Mouse (Mus musculus) liver, adult 2 months (tissue): Measurements from ENCODE around the gene Smad5.

Experiments
- CTCF ChIP-seq: fragments of 200-500 bp; IDR thresholded peaks from 2 replicates; pipeline ENCODE4 v1.5.1; 2011; ENCODE audit warnings: low read depth, low read length, control low read depth
- POLR2A ChIP-seq: fragments of 200-500 bp; IDR thresholded peaks from 2 replicates; pipeline ENCODE4 v1.6.1; 2011; ENCODE audit warnings: low read length, control low read depth; ENCODE audit not compliant: insufficient read depth; ENCODE audit errors: extremely low read depth

GRCm38 (mm10) chr13:56749377-56749776 is 46.6 kb downstream of the Smad5 start:
- TF ChIP-seq POLR2A (no peak), CTCF (no peak)
